Mouse (Mus musculus): ENCODE measurements around the gene Maats1. TPM values are rescaled to one million over a fixed set of nuclear protein-coding genes. Genes with fewer than 3 reads are reported as not detected.

Gene Maats1
- 1.1 TPM for polyA plus RNA-seq (2014; fragmentation: Illumina TruSeq; extraction: RNeasy Lipid Tissue Mini Kit (QIAGEN cat#74804); ENCODE audit: low read depth, low replicate concordance)

GRCm38 (mm10) chr16:38341396-38342324 lies at the start of gene Maats1:
Gene Maats1 (minus strand): TSS chr16:38342143.

GRCm38 (mm10) chr16:38361933-38362332 lies 20.0 kb upstream of the Maats1 start, which contains the start of gene Popdc2:
Gene Popdc2 (plus strand): TSS chr16:38362209.

GRCm38 (mm10) chr16:38346529-38347325 lies 4.8 kb upstream of the Maats1 start, which contains the start of the genes Cox17 and Gm21987:
Gene Cox17 (plus strand): TSS chr16:38346991.
Gene Gm21987 (plus strand): TSS chr16:38347040.

GRCm38 (mm10) chr16:38294685-38295348 lies 47.1 kb downstream of the Maats1 start, which contains the start of gene Nr1i2:
Gene Nr1i2 (minus strand): TSS chr16:38294824.

Other genes starting within 250 kb of the Maats1 start
- 1.3 TPM for gene Nr1i2, start 47.3 kb downstream of the Maats1 start, polyA plus RNA-seq (2014; fragmentation: Illumina TruSeq; extraction: RNeasy Lipid Tissue Mini Kit (QIAGEN cat#74804); ENCODE audit: low read depth, low replicate concordance)
- 155 TPM for gene Cox17, start 4.8 kb upstream of the Maats1 start, polyA plus RNA-seq (2014; fragmentation: Illumina TruSeq; extraction: RNeasy Lipid Tissue Mini Kit (QIAGEN cat#74804); ENCODE audit: low read depth, low replicate concordance)
- gene Gm21987, start 4.9 kb upstream of the Maats1 start, polyA plus RNA-seq (2014; fragmentation: Illumina TruSeq; extraction: RNeasy Lipid Tissue Mini Kit (QIAGEN cat#74804); ENCODE audit: low read depth, low replicate concordance) = not detected
- not detected for gene Popdc2, start 20.1 kb upstream of the Maats1 start, polyA plus RNA-seq (2014; fragmentation: Illumina TruSeq; extraction: RNeasy Lipid Tissue Mini Kit (QIAGEN cat#74804); ENCODE audit: low read depth, low replicate concordance)
- gene Pla1a, start 91.0 kb upstream of the Maats1 start, polyA plus RNA-seq (2014; fragmentation: Illumina TruSeq; extraction: RNeasy Lipid Tissue Mini Kit (QIAGEN cat#74804); ENCODE audit: low read depth, low replicate concordance) = 12.2 TPM
- gene Adprh, start 110.6 kb upstream of the Maats1 start, polyA plus RNA-seq (2014; fragmentation: Illumina TruSeq; extraction: RNeasy Lipid Tissue Mini Kit (QIAGEN cat#74804); ENCODE audit: low read depth, low replicate concordance) = 8.2 TPM
- 0.20 TPM for gene Cd80, start 113.4 kb upstream of the Maats1 start, polyA plus RNA-seq (2014; fragmentation: Illumina TruSeq; extraction: RNeasy Lipid Tissue Mini Kit (QIAGEN cat#74804); ENCODE audit: low read depth, low replicate concordance)
- gene Timmdc1, start 180.5 kb upstream of the Maats1 start, polyA plus RNA-seq (2014; fragmentation: Illumina TruSeq; extraction: RNeasy Lipid Tissue Mini Kit (QIAGEN cat#74804); ENCODE audit: low read depth, low replicate concordance) = 13.7 TPM
- 46.7 TPM for gene Poglut1, start 208.1 kb upstream of the Maats1 start, polyA plus RNA-seq (2014; fragmentation: Illumina TruSeq; extraction: RNeasy Lipid Tissue Mini Kit (QIAGEN cat#74804); ENCODE audit: low read depth, low replicate concordance)
- 21.7 TPM for gene Tmem39a, start 216.6 kb upstream of the Maats1 start, polyA plus RNA-seq (2014; fragmentation: Illumina TruSeq; extraction: RNeasy Lipid Tissue Mini Kit (QIAGEN cat#74804); ENCODE audit: low read depth, low replicate concordance)